Mouse (Mus musculus) midbrain, embryonic 13.5 days (tissue): ENCODE measurements around the gene Mmp9. TPM values are rescaled to one million over a fixed set of nuclear protein-coding genes. Genes with fewer than 3 reads are reported as not detected.

ENCODE experiments used
- ATAC-seq: fragments of 200-750 bp; cut with Nextera tagmentation; 2 replicates; pipeline ENCODE4 v1.8.0; 2017; ENCODE audit warnings: mild to moderate bottlenecking, moderate TSS enrichment, moderate library complexity
- H3K27ac ChIP-seq: fragments of 300-500 bp; sonication (generic); 2 replicates; pipeline ENCODE4 v1.5.1; 2015; ENCODE audit warnings: inconsistent platforms, mild to moderate bottlenecking, moderate library complexity
- H3K27me3 ChIP-seq: fragments of 300-500 bp; sonication (generic); 2 replicates; pipeline ENCODE4 v1.6.1; 2015; ENCODE audit warnings: mild to moderate bottlenecking, inconsistent platforms
- H3K36me3 ChIP-seq: fragments of 300-500 bp; sonication (generic); 2 replicates; pipeline ENCODE4 v1.6.1; 2015; ENCODE audit warnings: mild to moderate bottlenecking, inconsistent platforms
- H3K4me1 ChIP-seq: fragments of 300-500 bp; sonication (generic); replicated peaks from 2 replicates; pipeline ENCODE4 v1.6.1; 2015; ENCODE audit warnings: inconsistent platforms
- H3K4me2 ChIP-seq: fragments of 300-500 bp; sonication (generic); replicated peaks from 2 replicates; pipeline ENCODE4 v1.6.1; 2015; ENCODE audit warnings: moderate library complexity, mild to moderate bottlenecking, inconsistent platforms
- H3K4me3 ChIP-seq: fragments of 300-500 bp; sonication (generic); replicated peaks from 2 replicates; pipeline ENCODE4 v1.5.1; 2015; ENCODE audit warnings: mild to moderate bottlenecking, inconsistent platforms
- H3K9ac ChIP-seq: fragments of 300-500 bp; sonication (generic); replicated peaks from 2 replicates; pipeline ENCODE4 v1.6.1; 2015; ENCODE audit warnings: mild to moderate bottlenecking, inconsistent platforms
- H3K9me3 ChIP-seq: fragments of 300-500 bp; sonication (generic); 2 replicates; pipeline ENCODE4 v1.6.1; 2016; ENCODE audit warnings: mild to moderate bottlenecking, inconsistent platforms
- WGBS: fragments of 180-500 bp; shearing (Covaris S2); methylation state at CpG from one replicate; pipeline ENCODE4 v1.1.7; 2015; 5-methylcytosine and 5-hydroxymethylcytosine counted together
- polyA plus RNA-seq: library from polyadenylated mRNA; unstranded; fragments of >200 nt; fragmentation: Nextera tagmentation; extraction: Ambion mirVana; gene quantifications from 2 replicates; pipeline ENCODE4 v1.2.1, GENCODE M21; 2015

Mmp9 gene
- polyA plus RNA-seq, 1 experiment from 2014 or later = 17.2 TPM

GRCm38 (mm10) chr2:164903496-164903895, 37.1 kb upstream of the Mmp9 start:
- ATAC-seq = no peak

GRCm38 (mm10) chr2:164906071-164906470, 34.5 kb upstream of the Mmp9 start:
- over 99% methylated on average over 4 of the region's 4 CpGs for WGBS
- H3K36me3 ChIP-seq = peaks cover 81% of the 10 kb centered on the region
- H3K4me3 ChIP-seq = no peak overlapping the region
- no peak overlapping the region for H3K27ac ChIP-seq
- H3K4me1 ChIP-seq = peaks cover 21% of the 10 kb centered on the region
- peaks cover 11% of the 10 kb centered on the region for H3K9me3 ChIP-seq
- ATAC-seq = no peak
- no peak overlapping the region for H3K4me2 ChIP-seq
- no peaks in the 10 kb centered on the region for H3K27me3 ChIP-seq
- no peak overlapping the region for H3K9ac ChIP-seq

More at GRCm38 (mm10) chr2:164903496-164903895, 37.1 kb upstream of the Mmp9 start:
- Histone ChIP-seq H3K36me3 (peaks cover 96% of the 10 kb centered on the region), H3K4me2 (no peak overlapping the region), H3K4me1 (no peaks in the 10 kb centered on the region), H3K9me3 (peaks cover 11% of the 10 kb centered on the region), H3K27me3 (no peaks in the 10 kb centered on the region), H3K4me3 (no peak overlapping the region), H3K9ac (no peak overlapping the region), H3K27ac (no peak overlapping the region)
- WGBS = 100% methylated on average over 1 of the region's 1 CpGs

GRCm38 (mm10) chr2:164907511-164907910, 33.1 kb upstream of the Mmp9 start:
- Histone ChIP-seq H3K27me3 (no peaks in the 10 kb centered on the region), H3K9ac (no peak overlapping the region), H3K4me1 (peaks cover 27% of the 10 kb centered on the region), H3K9me3 (peaks cover 11% of the 10 kb centered on the region), H3K27ac (no peak overlapping the region), H3K36me3 (peaks cover 67% of the 10 kb centered on the region), H3K4me3 (no peak overlapping the region), H3K4me2 (no peak overlapping the region)
- no peak for ATAC-seq
- 97% methylated on average over 12 of the region's 12 CpGs for WGBS

- no peak for ATAC-seq
- Histone ChIP-seq H3K9ac (no peak overlapping the region), H3K36me3 (peaks cover 62% of the 10 kb centered on the region), H3K4me3 (no peak overlapping the region), H3K4me2 (no peak overlapping the region), H3K27ac (no peak overlapping the region), H3K9me3 (peaks cover 11% of the 10 kb centered on the region), H3K4me1 (peaks cover 28% of the 10 kb centered on the region), H3K27me3 (no peaks in the 10 kb centered on the region)
- 93% methylated on average over 5 of the region's 5 CpGs for WGBS
Measured at GRCm38 (mm10) chr2:164908011-164908410, 32.6 kb upstream of the Mmp9 start.

- ATAC-seq = no peak
- peaks cover 58% of the 10 kb centered on the region for H3K36me3 ChIP-seq
- 99% methylated on average over 3 of the region's 3 CpGs for WGBS
- peak overlapping the region; percentile 88 for H3K9ac ChIP-seq
- peaks cover 28% of the 10 kb centered on the region for H3K4me1 ChIP-seq
- H3K4me2 ChIP-seq = peak overlapping the region; percentile 88; the same call in 1 of the 2 replicates
- peak overlapping the region; percentile 87; the same call in 1 of the 2 replicates for H3K4me3 ChIP-seq
- H3K9me3 ChIP-seq = peaks cover 11% of the 10 kb centered on the region
- H3K27me3 ChIP-seq = no peaks in the 10 kb centered on the region
- no peak overlapping the region; the same call in 1 of the 2 replicates for H3K27ac ChIP-seq
Measured at GRCm38 (mm10) chr2:164909100-164909499, 31.5 kb upstream of the Mmp9 start.

- Histone ChIP-seq H3K9ac (peak overlapping the region; percentile 88), H3K27me3 (no peaks in the 10 kb centered on the region), H3K4me3 (peak overlapping the region; percentile 87), H3K36me3 (peaks cover 53% of the 10 kb centered on the region), H3K4me2 (peak overlapping the region; percentile 88), H3K27ac (no peak overlapping the region; the same call in 1 of the 2 replicates), H3K9me3 (peaks cover 11% of the 10 kb centered on the region), H3K4me1 (peaks cover 28% of the 10 kb centered on the region)
- 86% methylated on average over 1 of the region's 1 CpGs for WGBS
- ATAC-seq = no peak
Measured at GRCm38 (mm10) chr2:164909542-164909941, 31.0 kb upstream of the Mmp9 start.

- peak overlapping the region; percentile 88 for H3K4me2 ChIP-seq
- H3K9me3 ChIP-seq = peaks cover 11% of the 10 kb centered on the region
- peak; percentile 13 for ATAC-seq
- H3K4me1 ChIP-seq = peaks cover 28% of the 10 kb centered on the region
- peak overlapping the region; percentile 87 for H3K4me3 ChIP-seq
- peaks cover 44% of the 10 kb centered on the region for H3K36me3 ChIP-seq
- H3K27me3 ChIP-seq = no peaks in the 10 kb centered on the region
- peak overlapping the region; percentile 88 for H3K9ac ChIP-seq
- H3K27ac ChIP-seq = peak overlapping the region; percentile 99
- 6% methylated on average over 37 of the region's 37 CpGs for WGBS
Measured at GRCm38 (mm10) chr2:164910360-164911061, 30.1 kb upstream of the Mmp9 start.

- peak; percentile 87 for ATAC-seq
- under 1% methylated on average over 91 of the region's 91 CpGs for WGBS
- H3K4me1 ChIP-seq = peaks cover 28% of the 10 kb centered on the region
- no peaks in the 10 kb centered on the region for H3K27me3 ChIP-seq
- H3K9ac ChIP-seq = peak within 1 kb of the TSS; percentile 88
- H3K36me3 ChIP-seq = peaks cover 35% of the 10 kb centered on the region
- peak within 1 kb of the TSS; percentile 99 for H3K27ac ChIP-seq
- H3K9me3 ChIP-seq = peaks cover 7% of the 10 kb centered on the region; the same call in 1 of the 2 replicates
- H3K4me2 ChIP-seq = peak within 1 kb of the TSS; percentile 88
- H3K4me3 ChIP-seq = peak within 1 kb of the TSS; percentile 87
Measured at GRCm38 (mm10) chr2:164911086-164912048, 29.2 kb upstream of the Mmp9 start, which contains the start of gene Zfp335. TSS of gene Zfp335 (minus strand) at chr2:164911757.

- 24% methylated on average over 12 of the region's 12 CpGs for WGBS
- Histone ChIP-seq H3K4me1 (peaks cover 28% of the 10 kb centered on the region), H3K9me3 (no peaks in the 10 kb centered on the region), H3K4me2 (peak overlapping the region; percentile 88), H3K27ac (peak overlapping the region; percentile 99), H3K9ac (peak overlapping the region; percentile 88), H3K36me3 (peaks cover 27% of the 10 kb centered on the region), H3K4me3 (peak overlapping the region; percentile 87), H3K27me3 (no peaks in the 10 kb centered on the region)
- ATAC-seq = peak; percentile 9; the same call in 1 of the 2 replicates
Measured at GRCm38 (mm10) chr2:164912151-164912550, 28.4 kb upstream of the Mmp9 start.

- H3K4me1 ChIP-seq = peaks cover 28% of the 10 kb centered on the region
- peak overlapping the region; percentile 88 for H3K4me2 ChIP-seq
- WGBS = 93% methylated on average over 8 of the region's 9 CpGs
- H3K36me3 ChIP-seq = peaks cover 20% of the 10 kb centered on the region
- no peak overlapping the region for H3K9ac ChIP-seq
- no peak for ATAC-seq
- H3K27me3 ChIP-seq = no peaks in the 10 kb centered on the region
- H3K9me3 ChIP-seq = no peaks in the 10 kb centered on the region
- H3K27ac ChIP-seq = no peak overlapping the region
- peak overlapping the region; percentile 87; the same call in 1 of the 2 replicates for H3K4me3 ChIP-seq
Measured at GRCm38 (mm10) chr2:164912749-164913427, 27.7 kb upstream of the Mmp9 start.

GRCm38 (mm10) chr2:164913428-164913786, 27.2 kb upstream of the Mmp9 start:
- Histone ChIP-seq H3K9ac (no peak overlapping the region), H3K4me2 (no peak overlapping the region), H3K4me1 (peaks cover 28% of the 10 kb centered on the region), H3K9me3 (no peaks in the 10 kb centered on the region), H3K27ac (no peak overlapping the region), H3K36me3 (peaks cover 15% of the 10 kb centered on the region), H3K4me3 (no peak overlapping the region), H3K27me3 (no peaks in the 10 kb centered on the region)
- ATAC-seq = no peak
- WGBS = 93% methylated on average over 2 of the region's 2 CpGs
